Mouse (Mus musculus) neural tube, embryonic 15.5 days (tissue): ENCODE results near the gene Frmd8. TPM values are rescaled to one million over a fixed set of nuclear protein-coding genes. Genes with fewer than 3 reads are reported as not detected.

Experiments used
- ATAC-seq: fragments of 200-750 bp; cut with Nextera tagmentation; 2 replicates; pipeline ENCODE4 v1.8.0; 2017; ENCODE audit warnings: mild to moderate bottlenecking, moderate TSS enrichment, moderate library complexity; ENCODE audit not compliant: low FRiP score
- H3K27ac ChIP-seq: fragments of 300-500 bp; sonication (generic); replicated peaks from 2 replicates; pipeline ENCODE4 v1.5.1; 2015; ENCODE audit warnings: mild to moderate bottlenecking, inconsistent platforms
- H3K27me3 ChIP-seq: fragments of 300-500 bp; sonication (generic); replicated peaks from 2 replicates; pipeline ENCODE4 v1.6.1; 2015; ENCODE audit warnings: inconsistent platforms
- H3K36me3 ChIP-seq: fragments of 300-500 bp; sonication (generic); 2 replicates; pipeline ENCODE4 v1.6.1; 2015; ENCODE audit warnings: inconsistent platforms
- H3K4me1 ChIP-seq: fragments of 300-500 bp; sonication (generic); 2 replicates; pipeline ENCODE4 v1.6.1; 2015; ENCODE audit warnings: inconsistent platforms
- H3K4me2 ChIP-seq: fragments of 300-500 bp; sonication (generic); 2 replicates; pipeline ENCODE4 v1.6.1; 2015; ENCODE audit warnings: inconsistent platforms, mild to moderate bottlenecking, moderate library complexity
- H3K4me3 ChIP-seq: fragments of 300-500 bp; sonication (generic); replicated peaks from 2 replicates; pipeline ENCODE4 v1.5.1; 2015; ENCODE audit warnings: mild to moderate bottlenecking, inconsistent platforms
- H3K9ac ChIP-seq: fragments of 300-500 bp; sonication (generic); replicated peaks from 2 replicates; pipeline ENCODE4 v1.6.1; 2015; ENCODE audit warnings: mild to moderate bottlenecking, inconsistent platforms
- H3K9me3 ChIP-seq: fragments of 300-500 bp; sonication (generic); replicated peaks from 2 replicates; pipeline ENCODE4 v1.6.1; 2016; ENCODE audit warnings: inconsistent platforms
- WGBS: fragments of 180-500 bp; shearing (Covaris S2); methylation state at CpG from one replicate; pipeline ENCODE4 v1.1.7; 2015; ENCODE audit warnings: mixed read lengths; 5-methylcytosine and 5-hydroxymethylcytosine counted together
- polyA plus RNA-seq: library from polyadenylated mRNA; unstranded; fragments of >200 nt; fragmentation: Nextera tagmentation; extraction: Ambion mirVana; gene quantifications from 2 replicates; pipeline ENCODE4 v1.2.1, GENCODE M21; 2015

The Frmd8 gene
- polyA plus RNA-seq, 1 experiment from 2014 or later, result 13.8 TPM

GRCm38 (mm10) chr19:5868096-5868495 lies 7.0 kb downstream of the Frmd8 start:
- peaks cover 15% of the 10 kb centered on the region; the same call in 1 of the 2 replicates for H3K4me1 ChIP-seq
- ATAC-seq, result no peak
- peaks cover 38% of the 10 kb centered on the region for H3K36me3 ChIP-seq
- H3K9me3 ChIP-seq, result no peaks in the 10 kb centered on the region
- no peaks in the 10 kb centered on the region for H3K27me3 ChIP-seq
- H3K4me3 ChIP-seq, result no peak overlapping the region
- H3K4me2 ChIP-seq, result no peak overlapping the region
- no peak overlapping the region for H3K27ac ChIP-seq
- no peak overlapping the region for H3K9ac ChIP-seq
- 91% methylated on average over 6 of the region's 6 CpGs for WGBS

- 93% methylated on average over 20 of the region's 20 CpGs for WGBS
- Histone ChIP-seq H3K27ac (no peak overlapping the region), H3K36me3 (peaks cover 62% of the 10 kb centered on the region), H3K4me2 (no peak overlapping the region), H3K4me3 (no peak overlapping the region), H3K9ac (no peak overlapping the region), H3K4me1 (no peaks in the 10 kb centered on the region), H3K27me3 (no peaks in the 10 kb centered on the region), H3K9me3 (no peaks in the 10 kb centered on the region)
- ATAC-seq, result no peak
Observed at GRCm38 (mm10) chr19:5864710-5865398, 10.2 kb downstream of the Frmd8 start.

- no peak for ATAC-seq
- H3K4me2 ChIP-seq, result no peak overlapping the region
- WGBS, result 96% methylated on average over 5 of the region's 5 CpGs
- no peak overlapping the region for H3K9ac ChIP-seq
- no peak overlapping the region for H3K4me3 ChIP-seq
- peaks cover 65% of the 10 kb centered on the region for H3K36me3 ChIP-seq
- H3K4me1 ChIP-seq, result no peaks in the 10 kb centered on the region
- no peaks in the 10 kb centered on the region for H3K27me3 ChIP-seq
- no peaks in the 10 kb centered on the region for H3K9me3 ChIP-seq
- no peak overlapping the region for H3K27ac ChIP-seq
Observed at GRCm38 (mm10) chr19:5863776-5864175, 11.3 kb downstream of the Frmd8 start.

- 96% methylated on average over 14 of the region's 14 CpGs for WGBS
Observed at GRCm38 (mm10) chr19:5862335-5863085, 12.6 kb downstream of the Frmd8 start.

GRCm38 (mm10) chr19:5856604-5857003 lies 18.5 kb downstream of the Frmd8 start:
- no peak overlapping the region for H3K9ac ChIP-seq
- H3K27me3 ChIP-seq, result no peaks in the 10 kb centered on the region
- peaks cover 48% of the 10 kb centered on the region for H3K36me3 ChIP-seq

More at GRCm38 (mm10) chr19:5862335-5863085, 12.6 kb downstream of the Frmd8 start:
- Histone ChIP-seq H3K4me1 (no peaks in the 10 kb centered on the region), H3K4me3 (no peak overlapping the region), H3K36me3 (peaks cover 70% of the 10 kb centered on the region), H3K9me3 (no peaks in the 10 kb centered on the region), H3K27me3 (no peaks in the 10 kb centered on the region), H3K27ac (no peak overlapping the region), H3K9ac (no peak overlapping the region), H3K4me2 (no peak overlapping the region)
- no peak for ATAC-seq

GRCm38 (mm10) chr19:5852035-5852722 lies 22.9 kb downstream of the Frmd8 start:
- no peak overlapping the region for H3K4me2 ChIP-seq
- no peak overlapping the region for H3K27ac ChIP-seq
- ATAC-seq, result no peak
- 91% methylated on average over 12 of the region's 12 CpGs for WGBS
- H3K4me1 ChIP-seq, result peaks cover 34% of the 10 kb centered on the region
- H3K27me3 ChIP-seq, result no peaks in the 10 kb centered on the region
- peaks cover 21% of the 10 kb centered on the region for H3K36me3 ChIP-seq
- no peak overlapping the region for H3K9ac ChIP-seq
- H3K4me3 ChIP-seq, result no peak overlapping the region
- no peaks in the 10 kb centered on the region for H3K9me3 ChIP-seq

More at GRCm38 (mm10) chr19:5856604-5857003, 18.5 kb downstream of the Frmd8 start:
- no peaks in the 10 kb centered on the region for H3K4me1 ChIP-seq
- H3K4me3 ChIP-seq, result no peak overlapping the region
- no peak overlapping the region for H3K4me2 ChIP-seq
- 79% methylated on average over 9 of the region's 9 CpGs for WGBS
- no peak overlapping the region for H3K27ac ChIP-seq
- H3K9me3 ChIP-seq, result no peaks in the 10 kb centered on the region
- no peak for ATAC-seq

GRCm38 (mm10) chr19:5851481-5851971 lies 23.5 kb downstream of the Frmd8 start:
- Histone ChIP-seq H3K36me3 (peaks cover 20% of the 10 kb centered on the region), H3K4me2 (no peak overlapping the region), H3K27ac (no peak overlapping the region), H3K4me3 (no peak overlapping the region), H3K9ac (no peak overlapping the region), H3K4me1 (peaks cover 41% of the 10 kb centered on the region), H3K27me3 (no peaks in the 10 kb centered on the region), H3K9me3 (no peaks in the 10 kb centered on the region)
- 78% methylated on average over 5 of the region's 5 CpGs for WGBS
- ATAC-seq, result no peak

GRCm38 (mm10) chr19:5850860-5851259 lies 24.2 kb downstream of the Frmd8 start:
- no peak for ATAC-seq
- Histone ChIP-seq H3K36me3 (peaks cover 17% of the 10 kb centered on the region), H3K9me3 (no peaks in the 10 kb centered on the region), H3K4me2 (no peak overlapping the region), H3K9ac (no peak overlapping the region), H3K4me1 (peaks cover 46% of the 10 kb centered on the region), H3K27ac (no peak overlapping the region), H3K4me3 (no peak overlapping the region), H3K27me3 (no peaks in the 10 kb centered on the region)
- 82% methylated on average over 3 of the region's 3 CpGs for WGBS

- H3K4me2 ChIP-seq, result peak overlapping the region; percentile 26
- H3K4me3 ChIP-seq, result no peak overlapping the region
- no peak for ATAC-seq
- peak overlapping the region; percentile 23; the same call in 1 of the 2 replicates for H3K27ac ChIP-seq
- H3K27me3 ChIP-seq, result no peaks in the 10 kb centered on the region
- H3K36me3 ChIP-seq, result peaks cover 12% of the 10 kb centered on the region; the same call in 1 of the 2 replicates
- 33% methylated on average over 11 of the region's 11 CpGs for WGBS
- H3K4me1 ChIP-seq, result peaks cover 52% of the 10 kb centered on the region
- no peaks in the 10 kb centered on the region for H3K9me3 ChIP-seq
- no peak overlapping the region for H3K9ac ChIP-seq
Observed at GRCm38 (mm10) chr19:5849843-5850527, 25.1 kb downstream of the Frmd8 start.

GRCm38 (mm10) chr19:5848826-5849672 lies 26.0 kb downstream of the Frmd8 start:
- Histone ChIP-seq H3K4me2 (peak overlapping the region; percentile 73), H3K27me3 (no peaks in the 10 kb centered on the region), H3K9ac (no peak overlapping the region; the same call in 1 of the 2 replicates), H3K36me3 (peaks cover 10% of the 10 kb centered on the region; the same call in 1 of the 2 replicates), H3K4me1 (peaks cover 62% of the 10 kb centered on the region), H3K9me3 (no peaks in the 10 kb centered on the region), H3K4me3 (no peak overlapping the region), H3K27ac (peak overlapping the region; percentile 98)
- ATAC-seq, result no peak
- WGBS, result 38% methylated on average over 13 of the region's 13 CpGs
